Mouse (Mus musculus) left cerebral cortex, adult 9 months (tissue): ENCODE results near the gene Cipc.
A peak's percentile ranks its signal among the peaks of the same experiment; 100 is the strongest.

ENCODE experiments used
- DNase-seq, 2 experiments: peaks; one replicate each; pipeline ENCODE4 v3.0.0; 2022; ENCODE audit warnings: low spot score in 2 of 2

Cipc gene

GRCm38 (mm10) chr12:86946862-86947574, at the start of gene Cipc:
Gene Cipc (plus strand): TSS chr12:86947043.
- DNase-seq = peak; percentile 98 to 99

DNA sequence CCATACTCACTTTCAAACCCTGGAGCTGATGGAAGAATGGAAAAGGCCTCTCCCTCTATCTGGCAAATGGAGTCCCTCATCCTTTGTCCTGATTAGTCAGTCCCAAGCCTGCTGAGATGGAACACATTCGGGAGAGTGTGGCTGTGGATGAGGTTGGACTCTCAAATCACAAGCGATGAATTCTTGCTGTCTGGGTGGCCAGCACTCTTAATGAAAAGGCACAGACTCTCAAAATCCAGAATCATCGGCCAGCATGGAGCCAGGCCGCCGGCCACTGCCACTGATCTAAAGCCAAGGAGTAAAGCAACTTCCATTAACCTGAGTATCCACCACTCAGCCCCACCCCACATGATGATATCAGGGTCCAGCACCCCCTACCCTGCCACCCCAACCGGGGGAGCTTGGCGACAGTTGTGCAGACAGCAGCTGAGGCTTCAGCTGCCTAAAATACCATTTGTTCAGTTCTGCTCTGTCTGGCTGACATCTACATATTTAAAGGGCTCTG, 49.0 kb upstream of the Cipc start:
- DNase-seq = no peak

DNA sequence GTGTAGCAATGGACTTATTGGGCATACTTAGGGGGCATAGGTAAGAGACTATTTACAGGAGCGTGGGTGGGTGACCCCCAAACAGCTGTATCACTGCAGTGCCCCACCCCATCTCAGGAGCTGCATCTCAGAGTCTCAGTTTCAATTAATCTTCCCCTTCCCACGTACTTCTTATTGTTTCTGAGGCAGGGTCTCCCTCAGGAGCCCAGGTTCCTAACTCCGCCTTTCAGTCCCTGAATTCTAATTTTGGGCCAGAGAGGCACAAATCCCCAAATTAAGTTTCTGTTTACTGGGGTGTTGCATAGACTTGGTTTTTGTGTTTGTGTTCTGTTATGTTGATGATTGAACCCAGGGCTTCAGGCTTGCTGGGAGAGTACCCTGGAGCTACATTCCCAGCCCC, 48.4 kb upstream of the Cipc start:
- no peak for DNase-seq

- DNase-seq = no peak
Measured at GRCm38 (mm10) chr12:86899461-86900179, 47.2 kb upstream of the Cipc start.

- no peak for DNase-seq
Measured at GRCm38 (mm10) chr12:86903828-86904806, 42.7 kb upstream of the Cipc start.

DNA sequence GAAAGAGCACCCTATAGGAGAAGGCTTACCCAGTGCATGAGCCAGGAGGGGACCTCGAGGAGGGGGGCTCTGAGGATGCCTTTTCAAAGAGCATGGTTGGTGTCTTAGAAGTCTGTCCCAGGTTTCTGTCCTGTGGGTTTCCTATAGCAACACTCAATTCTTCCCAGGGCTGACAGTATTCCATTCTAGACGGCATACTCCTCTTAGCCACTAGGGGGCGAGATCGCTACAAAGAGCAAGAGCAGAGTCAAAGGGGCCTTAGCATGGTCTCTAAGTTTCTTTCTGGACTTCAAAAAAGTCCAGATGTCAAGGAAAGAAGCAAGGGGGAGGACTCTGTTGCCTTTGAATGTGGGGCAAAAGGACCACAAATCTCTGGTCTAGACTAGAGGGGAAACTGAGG, 41.6 kb upstream of the Cipc start:
- DNase-seq = peak in 1 of 2 experiments; percentile 58

- DNase-seq = no peak
Measured at GRCm38 (mm10) chr12:86905876-86906275, 41.0 kb upstream of the Cipc start.

GRCm38 (mm10) chr12:86906395-86906794, 40.4 kb upstream of the Cipc start:
- DNase-seq = peak in 1 of 2 experiments; percentile 90

GRCm38 (mm10) chr12:86911482-86911931, 35.3 kb upstream of the Cipc start:
- DNase-seq = peak in 1 of 2 experiments; percentile 66

DNA sequence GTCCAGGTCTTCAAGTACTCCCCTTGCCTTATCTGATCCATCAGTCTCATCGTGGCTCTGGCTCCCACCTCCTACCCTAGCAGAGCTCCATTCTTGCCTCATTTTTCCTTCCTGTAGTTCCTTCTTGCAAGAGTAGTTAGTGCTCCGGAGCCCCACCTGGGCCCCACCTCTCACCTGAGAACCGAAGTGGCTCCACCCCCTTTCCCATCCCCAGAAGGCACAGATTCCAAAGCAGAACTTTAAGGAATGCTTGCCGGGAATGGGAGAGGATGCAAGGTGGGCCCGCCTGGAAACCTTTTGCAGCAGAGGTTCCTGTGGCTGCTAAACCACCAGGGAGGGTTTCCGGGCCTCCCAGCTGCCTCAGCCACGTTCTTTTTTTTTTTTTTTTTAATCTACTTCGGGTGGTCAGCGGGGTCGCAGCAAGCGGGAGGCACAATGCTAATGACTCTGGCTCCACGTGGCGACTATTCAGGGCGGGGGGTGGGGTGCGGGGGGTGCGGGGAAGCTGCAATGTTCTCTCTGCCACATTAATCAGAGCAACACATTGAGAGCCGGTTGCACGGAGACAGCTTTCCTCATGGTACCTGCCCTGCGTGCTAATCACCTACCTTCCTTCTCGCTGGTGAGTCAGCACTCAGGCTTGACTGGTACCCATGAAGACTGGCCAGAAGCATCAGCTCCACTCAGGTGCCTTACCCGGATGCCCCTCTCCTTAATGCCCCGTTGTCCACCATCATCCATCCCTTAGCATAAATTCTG, 34.3 kb upstream of the Cipc start:
- DNase-seq = no peak

DNA sequence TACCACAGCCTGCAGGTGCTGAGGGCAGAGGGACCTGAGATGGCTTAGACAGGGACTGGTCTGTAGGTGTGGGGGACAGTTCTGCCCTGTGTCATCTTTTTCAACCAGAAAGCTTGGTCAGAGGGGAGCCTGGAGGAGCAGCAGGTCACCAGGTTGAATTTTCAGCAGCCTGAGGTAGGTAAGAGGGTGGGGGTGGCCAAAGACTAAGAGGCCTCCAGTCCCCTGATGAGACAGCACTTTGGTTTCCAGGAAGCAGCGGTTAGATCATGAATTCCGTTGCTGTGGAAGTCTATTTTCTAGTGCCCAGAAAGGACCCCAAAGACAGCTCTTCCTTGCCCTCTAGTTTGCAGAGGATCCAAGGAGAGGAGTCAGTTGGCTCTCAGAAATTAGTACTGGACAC, 32.5 kb upstream of the Cipc start:
- no peak for DNase-seq

- no peak for DNase-seq
Measured at GRCm38 (mm10) chr12:86914756-86915155, 32.1 kb upstream of the Cipc start.

GRCm38 (mm10) chr12:86915617-86916016, 31.2 kb upstream of the Cipc start:
- DNase-seq = no peak

DNA sequence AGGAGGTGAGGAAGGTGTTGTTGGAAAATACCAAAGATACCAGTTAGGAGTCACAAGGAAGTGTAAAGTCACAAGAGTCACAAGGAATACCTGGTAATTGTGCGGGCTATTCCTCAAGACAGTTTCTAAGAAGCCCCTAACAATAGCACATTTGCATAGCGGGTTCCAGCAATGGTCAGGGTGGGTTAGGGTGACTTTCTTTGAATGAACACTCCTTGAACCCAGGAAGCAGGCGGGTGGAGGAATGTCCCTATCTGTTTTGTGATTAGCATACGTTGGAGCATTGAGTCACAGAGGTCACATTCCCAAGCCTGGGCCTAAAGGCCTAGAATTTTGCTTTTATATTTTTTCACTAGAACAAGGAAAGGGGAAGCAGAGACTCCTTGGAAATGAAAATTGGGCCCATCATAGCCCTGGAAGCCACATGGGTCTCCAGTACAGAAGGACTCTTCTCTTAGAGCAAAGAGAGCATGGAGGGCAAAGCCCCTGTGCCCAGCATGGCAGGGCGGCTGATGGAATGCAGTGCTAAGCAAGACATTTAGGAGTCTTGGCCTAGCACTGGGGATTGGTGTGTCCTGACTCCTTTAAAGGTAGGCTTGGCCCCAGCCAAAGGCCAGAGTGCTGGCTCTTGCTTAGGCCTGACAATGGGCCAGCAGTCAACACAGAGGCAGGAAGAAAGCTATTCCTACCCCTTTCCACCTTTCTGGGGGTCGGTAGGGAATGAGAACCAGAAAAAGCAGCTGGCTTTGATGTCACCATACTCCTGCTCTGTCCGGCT, 29.9 kb upstream of the Cipc start:
- no peak for DNase-seq

- no peak for DNase-seq
Measured at GRCm38 (mm10) chr12:86918361-86918967, 28.4 kb upstream of the Cipc start.

DNA sequence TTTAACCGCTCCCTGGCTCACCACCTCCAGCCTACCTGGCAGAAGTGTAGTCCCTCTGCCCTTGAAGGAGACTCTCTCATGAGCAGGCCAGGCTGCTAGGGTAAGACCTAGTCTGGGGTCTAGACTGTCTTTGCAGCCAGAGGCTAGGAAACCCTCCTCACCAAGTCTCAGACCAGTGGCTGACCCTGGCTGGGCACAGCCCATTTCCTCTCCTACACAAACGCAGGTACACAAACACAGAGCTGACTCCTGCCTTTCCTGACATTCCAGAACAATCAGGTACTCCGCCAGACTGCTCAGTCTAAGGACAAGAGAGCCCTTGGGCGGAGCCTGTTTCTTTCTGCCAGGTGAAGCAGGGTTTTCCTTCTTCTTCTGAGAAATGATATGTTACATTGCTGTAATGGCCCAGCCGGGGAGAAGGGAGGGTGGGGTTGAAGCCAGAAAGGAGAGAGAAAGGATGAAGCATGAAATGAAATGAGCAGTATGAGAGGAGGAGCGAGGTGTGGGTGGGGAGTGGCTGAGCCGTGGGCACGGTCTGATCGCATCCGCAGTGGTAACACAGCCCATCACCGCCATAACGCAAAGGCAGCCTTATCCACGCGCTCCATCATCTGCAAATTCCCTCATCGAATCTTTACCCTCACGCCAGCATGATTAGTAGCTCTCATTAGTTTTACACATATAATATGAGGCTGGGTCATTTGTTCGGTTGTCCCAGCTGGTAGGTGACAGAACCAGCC, 27.7 kb upstream of the Cipc start:
- DNase-seq = no peak

DNA sequence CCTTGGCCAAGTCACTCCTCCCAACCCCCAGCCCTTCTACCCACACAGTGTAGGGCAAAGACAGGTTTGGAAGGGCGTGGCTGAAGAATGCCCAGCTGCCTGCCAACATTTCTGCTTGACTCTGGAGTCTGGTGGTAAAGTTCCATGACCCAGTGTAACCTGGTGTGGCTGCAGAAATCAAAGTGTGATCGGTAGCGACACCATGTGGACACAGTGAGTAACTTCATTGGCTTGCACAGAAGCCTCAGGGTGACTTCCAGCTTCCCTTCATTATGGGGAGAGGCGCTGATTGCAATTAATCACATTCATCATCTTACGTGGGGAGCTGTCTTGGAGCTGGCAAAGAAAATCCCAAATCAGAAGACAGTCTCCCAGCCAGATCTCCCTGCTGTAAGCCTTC, 23.0 kb upstream of the Cipc start:
- peak in 1 of 2 experiments; percentile 81 for DNase-seq

DNA sequence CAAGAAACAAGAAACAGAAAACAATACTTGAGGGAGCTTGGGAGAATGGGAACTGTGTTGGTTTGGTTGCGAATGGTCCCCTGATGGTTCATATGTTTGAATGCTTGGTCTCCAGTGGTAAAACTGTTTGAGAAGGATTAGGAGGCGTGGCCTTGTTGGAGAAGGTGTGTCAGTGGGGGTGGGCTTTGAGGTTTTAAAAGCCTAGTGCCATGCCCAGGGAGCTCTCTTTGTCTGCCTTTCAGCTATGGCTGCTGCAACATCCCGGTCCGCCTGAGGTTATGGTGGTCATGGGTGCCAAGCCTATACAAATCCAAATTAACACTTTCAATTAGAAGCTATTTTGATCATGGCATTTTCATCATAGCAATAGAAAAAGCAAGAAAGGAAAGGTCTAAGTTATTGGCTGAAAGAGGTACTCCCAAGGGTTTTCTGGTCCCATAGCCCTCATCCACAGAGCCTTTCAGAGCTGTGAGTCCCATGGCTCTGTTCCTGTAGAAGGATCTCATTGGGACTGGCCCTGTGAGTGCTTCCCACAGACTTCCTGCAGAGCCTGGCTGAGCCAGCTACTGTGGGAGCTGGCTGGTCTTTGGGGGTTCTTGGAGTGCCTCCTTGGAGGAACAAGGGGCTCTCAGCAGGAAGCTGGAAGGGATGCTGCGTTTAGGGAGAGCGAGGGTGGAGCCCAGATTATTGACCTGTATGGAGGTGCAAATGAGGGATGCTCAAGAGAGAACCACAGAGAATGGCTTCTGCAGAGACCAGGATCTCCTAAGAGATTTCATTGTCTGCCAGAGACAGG, 15.7 kb upstream of the Cipc start:
- DNase-seq = no peak
